Mouse (Mus musculus) megakaryocyte progenitor cell, adult 5-6 weeks (primary cell): ENCODE measurements around the gene Usp20. TPM values are rescaled to one million over a fixed set of nuclear protein-coding genes. Genes with fewer than 3 reads are reported as not detected.

Source experiments
- ATAC-seq: replicated peaks from 2 replicates; pipeline ENCODE4 v1.8.0; 2016; ENCODE audit warnings: mild to moderate bottlenecking, moderate TSS enrichment, inconsistent platforms; ENCODE audit not compliant: poor library complexity
- total RNA-seq, 2 experiments: library from RNA; stranded (forward) in 1 of 2; stranded (reverse) in 1 of 2; fragments of 157-497, 149-512 nt in 1 of 2; fragments of 200-1000 nt in 1 of 2; gene quantifications; 2 replicates each; pipeline versions ENCODE4 v1.2.3 to v1.2.4; 2015 to 2017

Gene Usp20
- total RNA-seq, 2 experiments from 2014 or later: 2.2 to 2.7 TPM

DNA sequence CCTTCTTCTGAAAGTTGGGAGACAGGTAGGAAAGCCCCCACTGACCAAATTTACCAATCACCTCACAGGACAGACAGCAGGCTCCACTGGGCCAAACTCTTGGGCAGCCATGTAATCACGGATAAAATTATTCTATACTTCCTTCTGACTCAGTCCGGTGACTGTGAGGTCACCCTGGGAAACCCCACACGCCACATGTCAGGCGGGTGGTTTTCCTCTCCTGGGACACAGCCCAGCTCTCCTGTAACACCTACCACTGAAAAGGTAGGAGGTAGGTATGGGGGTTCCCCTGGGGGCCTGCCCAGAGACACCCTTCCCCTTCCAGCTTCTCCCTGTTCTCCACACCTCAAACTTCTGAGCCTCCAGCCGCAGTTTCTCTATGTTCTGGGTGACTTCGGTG, 54.7 kb downstream of the Usp20 start:
- ATAC-seq: no peak

DNA sequence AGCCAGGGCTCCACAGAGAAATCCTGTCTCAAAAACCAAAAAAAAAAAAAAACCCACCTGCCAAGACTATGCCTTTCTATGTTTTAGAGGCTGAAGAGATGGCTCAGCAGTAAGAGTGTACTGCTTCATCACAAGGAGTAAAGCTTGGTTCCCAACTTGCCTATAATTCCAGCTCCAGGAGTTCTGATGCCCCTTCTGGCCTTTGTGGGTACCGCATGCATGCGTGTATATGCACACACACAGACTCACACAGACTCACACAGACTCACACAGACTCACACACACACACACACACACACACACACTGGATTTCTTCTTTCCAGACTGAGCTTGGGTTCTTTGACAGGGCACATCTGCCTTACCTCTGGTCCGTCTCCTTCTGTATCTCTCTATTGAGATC, 58.0 kb downstream of the Usp20 start:
- ATAC-seq: no peak

DNA sequence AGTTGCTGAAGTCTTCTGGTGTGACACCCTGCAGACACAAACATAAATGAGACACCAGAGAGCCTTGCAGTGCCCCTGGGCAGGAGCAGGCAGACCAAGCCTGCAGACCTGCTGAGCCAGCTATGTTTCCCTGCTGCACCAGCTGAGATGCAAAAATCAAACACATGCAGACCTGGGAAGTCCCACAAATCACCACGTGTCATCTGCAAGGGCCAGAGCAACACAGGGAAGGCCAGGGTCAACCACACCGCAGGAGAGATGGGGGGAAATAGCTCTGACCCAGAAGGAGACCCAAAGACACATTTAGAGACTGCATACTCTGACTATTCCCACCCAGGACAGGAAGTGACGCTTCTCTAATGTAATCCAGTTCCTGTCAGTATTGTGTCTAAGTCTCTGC, 58.4 kb downstream of the Usp20 start:
- no peak for ATAC-seq

DNA sequence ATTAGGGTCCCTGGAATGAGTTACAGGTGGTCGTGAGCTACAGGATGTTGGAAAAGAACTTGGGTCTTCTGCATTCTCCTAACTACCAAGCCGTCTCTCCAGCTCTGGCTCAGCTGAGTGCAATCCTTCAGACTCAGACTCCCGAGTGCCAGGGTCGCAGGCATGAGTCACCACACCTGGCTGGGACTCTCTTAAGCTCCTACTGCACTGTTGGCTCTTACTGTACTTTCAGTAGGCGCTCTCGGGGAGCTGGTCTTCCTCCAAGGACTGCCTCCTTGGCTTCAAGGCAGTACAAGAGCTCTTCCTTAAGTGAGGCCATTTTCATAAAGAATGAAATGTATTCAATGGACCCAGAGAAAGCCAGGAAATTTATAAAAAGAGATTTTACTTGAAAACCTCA, 59.3 kb downstream of the Usp20 start:
- no peak for ATAC-seq

DNA sequence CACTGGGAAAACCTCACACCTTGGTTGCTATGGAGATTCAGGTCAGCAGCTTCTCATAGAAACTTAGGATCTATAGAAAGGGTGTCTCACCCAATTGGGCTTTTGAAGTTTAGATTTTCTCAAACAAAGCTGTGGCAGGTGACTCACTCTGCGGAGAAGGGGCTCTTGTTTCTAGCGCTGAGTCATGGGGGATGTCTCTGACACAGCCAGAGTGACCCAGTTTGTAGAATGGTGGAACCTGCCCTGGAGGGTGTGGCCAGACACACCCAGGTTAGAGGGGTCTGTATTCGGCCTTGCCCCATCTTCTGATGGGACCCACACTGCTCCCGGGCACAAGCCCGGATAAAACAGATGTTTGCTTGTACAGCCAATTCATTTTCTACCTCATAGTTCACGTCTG, 60.8 kb downstream of the Usp20 start:
- ATAC-seq: no peak

DNA sequence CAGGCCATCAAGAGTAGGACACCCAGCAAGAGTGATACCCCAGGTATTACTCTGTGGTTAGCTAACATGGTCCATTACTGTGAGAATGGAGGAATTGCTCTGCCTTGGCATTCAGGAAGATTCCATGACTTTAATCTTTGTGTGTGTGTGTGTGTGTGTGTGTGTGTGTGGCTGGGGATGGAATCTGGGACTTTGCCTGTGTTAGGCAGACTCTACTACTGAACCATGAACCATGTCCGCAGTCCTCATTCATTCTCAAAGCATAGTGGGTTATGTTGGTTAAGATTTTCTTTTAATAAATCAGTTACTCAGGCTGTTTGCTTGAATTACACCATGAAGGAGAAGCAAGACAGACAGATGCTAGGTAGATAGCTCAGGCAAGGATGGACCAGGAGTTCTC, 61.8 kb downstream of the Usp20 start:
- ATAC-seq: no peak

DNA sequence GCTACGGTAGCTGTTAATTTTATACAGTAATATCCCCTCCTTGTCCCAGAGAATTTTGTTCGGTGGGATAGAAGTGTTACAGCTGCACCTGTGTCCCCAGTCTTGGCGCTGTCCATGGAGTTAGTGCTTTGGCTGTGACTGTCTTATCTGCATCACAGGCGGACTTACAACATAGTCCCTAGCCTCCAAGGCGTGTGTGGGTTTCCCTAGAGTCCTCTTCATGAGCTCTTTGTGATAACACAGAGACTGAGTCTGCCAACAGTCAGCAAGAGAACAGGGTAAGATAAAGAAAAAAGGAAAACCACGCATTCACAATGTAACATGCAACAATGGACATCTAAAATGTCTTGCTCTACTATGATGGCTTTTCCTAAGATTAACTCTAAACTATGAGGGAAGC, 66.0 kb downstream of the Usp20 start:
- ATAC-seq: peak; percentile 87

DNA sequence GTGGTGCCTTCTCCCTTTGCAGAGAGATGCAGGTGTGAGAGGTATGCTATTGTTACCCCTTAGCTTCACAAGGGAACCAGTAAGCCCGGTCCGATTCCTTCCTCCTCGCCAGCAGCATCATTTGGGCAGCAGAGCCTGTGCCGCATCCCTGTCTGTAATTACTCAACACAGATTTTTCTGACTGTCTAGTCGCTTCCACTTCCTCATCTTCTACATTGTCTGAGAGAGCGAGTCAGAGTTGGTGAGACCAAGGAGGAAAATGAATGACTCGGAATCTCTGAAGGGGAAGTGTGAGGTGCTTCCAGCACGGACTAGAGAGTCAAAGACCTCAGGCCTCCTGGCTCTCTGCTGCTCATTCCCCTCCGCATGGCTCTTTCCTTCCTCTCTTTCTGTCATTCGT, 70.4 kb downstream of the Usp20 start:
- ATAC-seq: peak; percentile 51

DNA sequence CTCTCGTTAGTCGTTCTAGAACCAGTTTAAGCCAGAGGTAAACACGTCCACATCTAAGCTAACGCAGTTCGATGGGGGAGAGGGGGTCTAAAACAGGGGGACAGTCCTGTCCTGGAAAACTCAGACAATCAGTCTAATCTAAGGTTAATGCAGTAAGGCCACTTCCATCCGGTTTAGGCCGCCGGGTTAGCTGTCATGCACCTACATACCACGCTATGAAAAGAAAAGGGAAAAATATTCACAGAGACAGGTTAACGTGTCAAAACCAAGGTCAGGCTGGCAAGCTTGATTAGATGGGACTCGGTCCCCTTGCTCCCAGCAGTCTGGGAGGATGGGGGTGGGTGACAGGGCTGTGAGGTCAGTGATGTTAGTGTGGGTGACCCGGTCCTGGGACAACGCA, 71.3 kb downstream of the Usp20 start:
- ATAC-seq: no peak

DNA sequence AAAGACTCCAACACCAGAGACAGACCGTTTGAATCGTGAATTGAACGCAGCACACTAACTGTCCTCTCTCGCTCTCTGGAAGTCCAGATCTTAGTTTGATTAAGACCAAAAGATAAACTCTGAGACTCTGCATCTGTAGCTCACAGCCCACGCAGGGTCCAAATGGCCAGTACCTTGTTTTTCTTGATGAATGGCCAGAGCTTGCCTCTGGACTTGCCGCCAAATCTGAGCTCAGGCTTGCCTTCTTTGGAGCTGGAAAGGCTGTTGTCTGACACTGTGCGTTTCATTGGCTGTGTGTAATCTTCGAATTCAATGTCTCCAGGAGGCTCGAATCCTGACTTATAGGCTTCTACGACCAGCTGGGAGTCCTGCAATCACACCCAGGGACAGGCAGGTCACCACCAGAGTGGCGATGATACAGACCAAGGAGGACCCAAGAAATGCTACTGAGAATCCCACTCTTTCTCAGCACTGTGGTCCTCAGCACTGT, 71.8 kb downstream of the Usp20 start:
- no peak for ATAC-seq

DNA sequence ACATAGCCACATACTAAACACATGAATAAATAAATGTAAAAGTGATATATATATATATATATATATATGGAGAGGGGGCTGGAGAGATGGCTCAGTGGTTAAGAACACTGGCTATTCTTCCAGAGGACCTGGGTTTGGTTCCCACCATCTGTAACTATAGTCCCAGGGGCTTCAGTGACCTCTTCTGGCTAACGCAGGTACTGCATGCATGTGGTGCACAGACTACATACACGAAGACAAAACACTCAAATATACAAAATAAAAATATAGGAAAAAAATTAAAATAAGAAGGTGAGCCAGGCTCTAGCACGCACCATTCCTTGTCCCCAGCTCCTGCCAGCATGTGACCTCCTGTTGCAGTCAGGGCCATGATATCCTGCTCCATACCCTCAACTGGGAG, 74.0 kb downstream of the Usp20 start:
- ATAC-seq: no peak

DNA sequence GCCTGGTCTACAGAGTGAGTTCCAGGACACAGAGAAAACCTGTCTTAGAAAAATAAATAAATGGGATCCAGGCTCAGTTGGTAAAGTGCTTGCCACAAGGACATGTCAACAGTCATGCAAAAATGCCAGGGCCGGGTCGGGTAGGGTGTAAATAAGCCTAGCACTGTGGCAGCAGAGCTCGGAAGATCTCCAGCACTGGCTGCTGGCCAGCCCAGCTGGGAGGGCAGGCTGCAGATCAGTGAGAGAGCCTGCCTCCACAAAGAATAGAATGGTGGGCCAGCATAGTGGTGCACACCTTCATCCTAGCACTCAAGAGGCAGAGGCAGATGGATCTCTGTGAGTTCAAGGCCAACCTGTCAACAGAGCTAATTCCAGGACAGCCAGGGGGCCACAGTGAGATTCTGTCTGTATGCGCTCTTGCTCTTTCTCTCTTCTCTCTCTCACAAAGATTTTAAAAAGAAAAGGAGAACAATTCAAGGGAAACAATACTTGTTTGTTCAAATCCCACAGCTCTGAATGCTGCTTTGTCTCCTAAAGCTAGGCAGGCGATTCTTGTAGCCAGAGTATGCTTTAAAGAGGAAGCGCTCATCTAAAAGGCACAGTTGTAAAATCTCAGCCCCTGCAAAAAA, 75.6 kb downstream of the Usp20 start:
- no peak for ATAC-seq

DNA sequence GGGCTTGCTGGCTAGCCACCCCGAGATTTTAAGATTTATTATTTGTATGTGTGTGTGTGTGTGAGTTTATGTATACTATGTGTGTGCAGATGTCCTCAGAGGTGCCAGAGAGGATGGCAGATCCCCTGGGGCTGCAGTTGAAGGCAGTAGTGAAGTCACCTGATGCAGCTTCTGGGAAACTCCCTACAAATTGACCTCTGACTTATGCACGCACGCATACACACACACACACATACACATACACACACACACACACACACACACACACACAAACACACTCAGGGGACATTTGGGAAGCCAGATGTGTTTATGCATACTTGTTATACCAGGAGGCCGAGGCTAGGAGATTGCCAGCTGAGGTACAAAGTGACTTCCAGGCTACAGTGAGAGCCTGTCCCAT, 76.4 kb downstream of the Usp20 start:
- ATAC-seq: no peak

DNA sequence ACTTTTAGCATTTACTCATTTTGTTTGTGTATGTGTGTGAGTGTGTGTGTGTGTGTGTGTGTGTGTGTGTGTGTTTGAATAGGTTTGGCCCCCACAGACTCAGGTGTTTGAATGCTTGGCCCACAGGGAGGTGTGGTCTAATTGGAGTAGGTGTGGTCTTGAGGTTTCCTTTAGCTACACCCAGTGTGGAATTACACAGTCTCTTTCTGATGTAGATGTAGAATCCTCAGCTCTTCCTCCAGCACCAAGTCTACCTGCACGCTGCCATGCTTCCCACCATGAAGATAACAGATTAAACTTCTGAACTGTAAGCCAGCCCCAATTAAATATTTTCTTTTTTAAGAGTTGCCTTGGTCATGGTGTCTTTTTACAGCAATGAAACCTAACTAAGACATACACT, 78.2 kb downstream of the Usp20 start:
- no peak for ATAC-seq

DNA sequence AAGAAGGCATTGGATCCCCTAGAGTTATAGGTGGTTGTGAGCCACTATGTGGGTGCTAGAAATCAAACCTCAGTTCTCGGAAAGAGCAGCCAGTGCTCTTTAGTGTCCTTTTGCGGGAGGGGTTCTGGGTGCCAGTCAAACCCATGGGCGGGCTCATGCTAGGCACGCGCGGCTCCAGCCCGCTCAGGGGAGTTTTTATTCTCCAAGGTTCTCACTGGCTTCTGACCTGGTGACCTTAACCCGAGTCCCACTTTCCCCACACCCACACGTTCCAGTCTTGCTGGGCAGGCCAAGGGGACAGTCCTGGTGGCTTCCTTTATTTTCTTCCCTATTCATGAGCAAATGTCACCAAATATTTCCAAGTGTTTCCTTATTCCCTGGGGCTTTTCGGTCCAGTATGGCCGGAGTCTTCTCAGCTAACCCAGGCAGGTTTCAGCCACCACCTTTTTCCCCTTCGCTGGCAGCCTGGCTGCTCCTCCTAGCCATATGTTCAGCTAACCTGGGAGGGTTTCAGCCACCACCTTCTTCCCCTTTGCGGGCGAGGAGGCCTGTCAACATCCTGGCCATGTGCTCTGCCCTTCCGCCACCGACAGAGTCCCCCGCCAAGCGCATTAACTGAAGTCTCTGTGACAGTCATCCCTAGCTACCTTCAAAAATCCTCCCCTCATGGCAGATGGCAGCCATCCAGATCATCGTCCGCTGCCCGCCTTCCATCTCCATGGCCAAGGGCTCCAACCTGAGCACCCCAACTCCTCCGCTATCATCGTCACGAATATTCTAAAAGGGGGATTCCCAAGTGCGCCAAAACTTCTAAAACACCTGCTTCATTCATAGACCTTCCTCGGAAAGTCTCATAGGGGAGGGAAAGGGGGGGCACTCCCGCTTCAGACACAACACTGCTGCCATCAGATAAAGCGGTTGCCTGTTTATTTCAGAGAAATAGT, 79.0 kb downstream of the Usp20 start:
- peak; percentile 77 for ATAC-seq

DNA sequence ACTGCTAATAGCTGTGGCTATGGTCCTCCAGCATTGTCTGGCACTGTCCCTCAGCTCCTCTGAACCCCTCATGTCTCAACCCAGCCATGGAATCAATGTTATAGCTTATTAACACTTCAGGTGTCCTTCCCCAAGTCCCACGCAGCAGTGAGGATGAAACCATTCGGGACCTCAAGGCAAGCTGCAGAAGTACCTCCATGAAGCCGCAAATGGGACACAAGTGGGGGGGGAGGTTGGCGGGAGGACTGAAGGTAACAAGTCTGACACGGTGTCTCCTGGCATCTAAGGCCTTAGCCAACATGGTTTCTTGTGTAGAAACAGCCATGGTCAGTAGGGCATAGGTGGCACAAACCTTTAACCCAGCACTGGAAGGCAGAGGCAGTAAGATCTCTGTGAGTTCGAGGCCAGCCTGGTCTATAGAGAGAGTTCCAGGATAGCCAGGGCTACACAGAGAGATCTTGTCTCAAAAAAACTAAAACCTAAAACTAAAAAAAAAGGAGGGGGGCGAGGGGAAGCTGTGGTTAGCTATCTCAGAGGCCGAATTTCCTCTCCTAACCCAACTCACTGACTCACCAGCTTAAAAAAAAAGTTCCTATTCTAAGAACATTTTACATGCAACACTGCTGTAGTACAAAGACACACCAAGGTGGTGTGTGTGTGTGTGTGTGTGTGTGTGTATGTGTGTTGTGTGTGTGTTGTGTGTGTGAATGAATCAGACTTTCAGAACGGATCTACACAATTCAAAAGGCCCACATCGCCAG, 80.0 kb downstream of the Usp20 start:
- peak; percentile 65 for ATAC-seq

DNA sequence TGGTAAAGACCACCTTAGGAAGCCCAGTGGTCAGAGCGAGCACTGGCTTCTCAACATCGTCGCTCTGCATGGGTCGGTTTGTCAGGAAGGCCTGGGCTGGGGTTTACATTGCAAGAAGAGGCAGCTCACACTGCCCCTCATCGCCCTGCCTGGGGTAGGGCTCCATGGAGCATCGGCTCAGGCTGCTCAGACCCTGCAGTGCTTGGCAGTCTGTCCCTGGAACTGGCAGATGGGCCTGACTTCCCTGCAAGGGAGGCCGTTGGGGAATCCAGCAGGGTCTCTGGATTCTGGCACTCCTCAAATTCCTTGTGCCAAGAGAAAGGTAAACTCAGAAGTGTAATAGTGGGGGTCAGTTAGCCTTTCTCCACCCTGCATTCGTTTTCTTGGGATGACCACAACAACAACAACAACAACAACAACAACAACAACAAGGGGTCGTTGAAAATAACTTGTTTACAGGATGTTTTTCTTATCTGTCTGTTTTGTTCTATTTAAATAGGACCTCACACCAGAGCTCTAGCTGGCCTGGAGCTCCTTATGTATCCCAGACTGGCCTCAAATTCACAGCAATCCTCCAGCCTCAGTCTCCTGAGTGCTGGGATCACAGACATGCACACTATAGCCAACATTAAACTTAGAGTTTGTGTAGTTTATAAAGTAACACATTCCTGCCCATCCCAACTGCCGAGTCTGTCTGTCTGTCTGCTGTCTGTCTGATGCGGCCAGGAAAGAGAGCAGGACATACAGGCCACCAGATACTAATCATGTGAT, 84.1 kb downstream of the Usp20 start:
- ATAC-seq: no peak

DNA sequence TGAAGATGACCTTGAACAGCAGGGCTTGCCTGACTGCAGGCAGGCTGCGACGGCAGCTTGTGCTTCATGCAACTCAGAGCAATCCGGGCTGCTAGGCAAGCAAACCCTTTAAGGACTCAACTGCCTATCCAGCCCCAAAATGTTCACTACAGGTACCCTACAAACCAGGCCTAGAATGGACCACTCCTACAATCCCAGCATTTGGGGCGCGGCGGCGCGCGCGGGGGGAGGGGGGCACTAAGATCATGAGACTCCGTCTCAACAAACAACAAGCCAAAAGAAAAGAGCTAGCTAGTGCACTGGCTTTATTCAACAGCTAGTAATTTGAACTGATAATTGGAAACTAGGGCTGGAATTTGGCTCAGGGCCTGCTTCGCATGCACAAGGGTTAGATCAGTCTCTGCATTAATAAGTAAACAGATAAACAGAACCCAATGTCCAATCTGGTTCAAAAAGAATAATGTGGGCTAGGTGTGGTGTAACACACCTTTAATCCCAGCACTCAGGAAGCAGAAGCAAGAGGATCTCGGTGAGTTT, 85.0 kb downstream of the Usp20 start:
- no peak for ATAC-seq

DNA sequence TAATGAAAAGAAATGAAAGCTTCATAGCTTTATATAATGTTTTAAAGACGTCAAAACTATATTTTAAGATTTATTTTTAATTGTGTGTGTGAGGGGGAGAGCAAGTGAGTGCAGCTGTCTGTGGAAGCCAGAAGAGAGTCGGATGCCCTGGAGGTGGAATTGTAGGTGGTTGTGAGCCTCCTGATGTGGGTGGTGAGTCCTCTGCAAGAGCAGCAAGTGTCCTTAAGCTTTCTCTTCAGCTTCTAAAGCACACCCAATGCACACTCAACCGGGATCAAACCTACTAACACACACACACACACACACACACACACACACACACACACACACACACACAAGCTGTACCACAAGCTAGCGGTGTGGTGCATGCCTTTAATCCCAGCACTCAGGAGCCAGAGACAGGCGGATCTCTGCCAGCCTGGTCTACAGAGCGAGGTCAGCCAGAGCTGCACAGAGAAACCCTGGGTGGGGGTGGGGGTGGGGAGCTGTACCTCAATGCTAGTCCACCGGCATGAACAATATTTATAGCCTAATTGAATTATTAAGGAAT, 85.7 kb downstream of the Usp20 start:
- ATAC-seq: no peak
